Mouse (Mus musculus) lung, embryonic 15.5 days (tissue): Measurements from ENCODE around the gene Rhof. TPM values are rescaled to one million over a fixed set of nuclear protein-coding genes. Genes with fewer than 3 reads are reported as not detected.
"Not testable (repeated sequence)": the region's sequence is repeated elsewhere in the genome, so short reads cannot be mapped to it uniquely, and the experiment has no call there.

Experiments
- ATAC-seq: fragments of 200-750 bp; cut with Nextera tagmentation; 2 replicates; pipeline ENCODE4 v1.8.0; 2017; ENCODE audit warnings: moderate number of reproducible peaks, borderline replicate concordance; ENCODE audit not compliant: low FRiP score, low TSS enrichment; ENCODE audit errors: extremely low read depth
- H3K27ac ChIP-seq: fragments of 300-500 bp; sonication (generic); 2 replicates; pipeline ENCODE4 v1.5.1; 2015; ENCODE audit warnings: moderate library complexity, mild to moderate bottlenecking, inconsistent platforms
- H3K27me3 ChIP-seq: fragments of 300-500 bp; sonication (generic); 2 replicates; pipeline ENCODE4 v1.6.1; 2015; ENCODE audit warnings: inconsistent platforms
- H3K36me3 ChIP-seq: fragments of 300-500 bp; sonication (generic); 2 replicates; pipeline ENCODE4 v1.6.1; 2015; ENCODE audit warnings: inconsistent platforms
- H3K4me1 ChIP-seq: fragments of 300-500 bp; sonication (generic); 2 replicates; pipeline ENCODE4 v1.6.1; 2015; ENCODE audit warnings: inconsistent platforms
- H3K4me2 ChIP-seq: fragments of 300-500 bp; sonication (generic); 2 replicates; pipeline ENCODE4 v1.6.1; 2015; ENCODE audit warnings: inconsistent platforms, mild to moderate bottlenecking, moderate library complexity
- H3K4me3 ChIP-seq: fragments of 300-500 bp; sonication (generic); 2 replicates; pipeline ENCODE4 v1.5.1; 2015; ENCODE audit warnings: mild to moderate bottlenecking, inconsistent platforms
- H3K9ac ChIP-seq: fragments of 300-500 bp; sonication (generic); 2 replicates; pipeline ENCODE4 v1.6.1; 2015; ENCODE audit warnings: inconsistent platforms
- H3K9me3 ChIP-seq: fragments of 300-500 bp; sonication (generic); 2 replicates; pipeline ENCODE4 v1.6.1; 2016; ENCODE audit warnings: inconsistent platforms
- WGBS: fragments of 180-500 bp; shearing (Covaris S2); methylation state at CpG from one replicate; pipeline ENCODE4 v1.1.7; 2015; 5-methylcytosine and 5-hydroxymethylcytosine counted together
- polyA plus RNA-seq: library from polyadenylated mRNA; unstranded; fragments of >200 nt; fragmentation: Nextera tagmentation; extraction: Ambion mirVana; gene quantifications from 2 replicates; pipeline ENCODE4 v1.2.1, GENCODE M21; 2015

The Rhof gene
- polyA plus RNA-seq, 1 experiment from 2014 or later, result 2.8 TPM

DNA sequence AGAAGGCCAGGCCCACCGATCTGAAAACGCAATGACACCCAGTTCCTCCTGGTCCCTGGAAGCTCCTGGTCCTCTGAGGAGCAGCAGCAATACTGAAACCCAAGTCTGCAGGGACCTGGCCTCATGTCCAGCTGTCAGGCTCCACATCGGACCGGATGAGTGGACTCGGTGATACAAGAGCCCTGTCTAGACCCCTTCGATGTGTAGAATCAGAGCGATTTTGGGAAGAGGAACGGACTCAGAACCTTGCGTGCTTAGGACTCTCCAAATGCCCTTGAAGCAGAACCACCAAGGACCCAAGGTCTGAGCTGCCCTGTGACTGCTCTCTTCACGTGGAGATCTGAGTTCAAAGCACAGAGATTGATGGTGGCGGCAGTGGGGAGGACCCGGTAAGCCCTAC is 64.4 kb downstream of the Rhof start, which contains the start of gene Tmem120b:
TSS of gene Tmem120b (plus strand) at position 301 of the 400 bp plus-strand sequence.
- Histone ChIP-seq H3K27ac (no peak within 1 kb of the TSS; the same call in 1 of the 2 replicates), H3K9ac (no peak within 1 kb of the TSS)

DNA sequence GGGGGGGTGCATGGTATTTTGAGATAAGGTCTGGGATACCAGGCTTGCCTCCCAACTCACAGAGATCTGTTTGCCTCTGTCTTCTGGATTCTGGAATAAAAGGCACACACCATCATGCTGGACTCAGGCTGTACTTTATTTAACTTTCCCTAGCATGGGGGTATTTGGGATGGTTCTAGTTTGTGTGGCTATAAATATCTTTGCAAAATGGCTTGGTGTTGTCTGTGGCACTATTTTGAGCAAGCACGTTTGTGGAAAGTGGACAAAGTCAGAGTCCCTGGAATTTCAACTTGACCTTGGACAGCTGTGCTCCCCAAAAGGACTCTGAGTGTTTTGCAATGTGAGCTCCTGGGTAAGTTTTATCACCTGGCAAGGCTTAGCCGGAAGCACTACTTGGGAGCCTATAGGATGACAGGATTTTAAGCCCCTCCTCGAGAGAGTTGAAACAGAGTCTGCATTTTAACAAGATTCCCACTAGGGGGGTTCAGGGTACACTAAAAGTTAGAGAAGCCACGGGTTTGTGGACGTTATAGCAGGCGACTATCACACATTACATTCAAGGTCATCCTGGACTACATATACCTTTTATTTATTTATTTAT is 65.0 kb downstream of the Rhof start:
- WGBS, result 7% methylated on average over 6 of the region's 6 CpGs
- no peaks in the 10 kb centered on the region for H3K9me3 ChIP-seq
- peak; percentile 71; the same call in 1 of the 2 replicates for ATAC-seq
- H3K27ac ChIP-seq, result no peak overlapping the region; the same call in 1 of the 2 replicates
- H3K36me3 ChIP-seq, result no peaks in the 10 kb centered on the region
- H3K4me1 ChIP-seq, result 0 out of 2 replicates have a peak, but pooled peaks cover 4% of the 10 kb centered on the region
- no peak overlapping the region for H3K9ac ChIP-seq
- H3K4me3 ChIP-seq, result no peak overlapping the region
- no peaks in the 10 kb centered on the region for H3K27me3 ChIP-seq
- 0 out of 2 replicates have a peak overlapping the region, but pooled peaks have one; percentile 3 for H3K4me2 ChIP-seq

More for the DNA sequence above, 64.4 kb downstream of the Rhof start, which contains the start of gene Tmem120b:
- ATAC-seq, result no peak
- 0 out of 2 replicates have a peak within 1 kb of the TSS, but pooled peaks have one; percentile 3 for H3K4me2 ChIP-seq
- no peaks in the 10 kb centered on the region for H3K36me3 ChIP-seq
- no peaks in the 10 kb centered on the region for H3K27me3 ChIP-seq
- no peak within 1 kb of the TSS for H3K4me3 ChIP-seq
- H3K4me1 ChIP-seq, result 0 out of 2 replicates have a peak, but pooled peaks cover 4% of the 10 kb centered on the region
- 85% methylated on average over 12 of the region's 12 CpGs for WGBS
- no peaks in the 10 kb centered on the region for H3K9me3 ChIP-seq

- 26% methylated on average over 6 of the region's 6 CpGs for WGBS
These were observed 68.3 kb downstream of the Rhof start for GRCm38 (mm10) chr5:123064207-123064606.

DNA sequence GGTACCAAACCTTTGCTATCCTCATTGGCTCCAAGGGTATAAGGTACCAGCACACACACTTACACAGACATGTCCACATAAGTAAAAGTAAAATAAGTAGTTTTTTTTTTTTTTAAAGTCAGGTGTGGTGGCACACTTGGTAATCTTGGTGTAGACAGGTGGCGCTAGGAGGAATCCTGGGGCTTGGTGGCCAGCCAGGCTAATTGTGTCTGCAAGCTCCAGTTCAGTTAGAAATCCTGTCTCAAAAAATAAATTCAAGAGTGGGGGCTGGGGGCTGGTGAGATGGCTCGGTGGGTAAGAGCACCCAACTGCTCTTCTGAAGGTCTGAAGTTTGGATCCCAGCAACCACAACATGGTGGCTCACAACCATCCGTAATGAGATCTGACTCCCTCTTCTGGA is 69.4 kb downstream of the Rhof start:
- H3K27ac ChIP-seq, result no peak overlapping the region
- H3K4me3 ChIP-seq, result no peak overlapping the region
- H3K27me3 ChIP-seq, result no peaks in the 10 kb centered on the region
- 85% methylated on average over 3 of the region's 3 CpGs for WGBS
- peaks cover 19% of the 10 kb centered on the region for H3K4me1 ChIP-seq
- H3K9ac ChIP-seq, result no peak overlapping the region
- no peak for ATAC-seq
- H3K4me2 ChIP-seq, result no peak overlapping the region
- no peaks in the 10 kb centered on the region for H3K9me3 ChIP-seq
- no peaks in the 10 kb centered on the region for H3K36me3 ChIP-seq

More at GRCm38 (mm10) chr5:123064207-123064606, 68.3 kb downstream of the Rhof start:
- H3K36me3 ChIP-seq, result no peaks in the 10 kb centered on the region
- H3K4me1 ChIP-seq, result peaks cover 13% of the 10 kb centered on the region; the same call in 1 of the 2 replicates
- H3K27ac ChIP-seq, result no peak overlapping the region
- no peak overlapping the region for H3K9ac ChIP-seq
- no peak for ATAC-seq
- no peak overlapping the region for H3K4me3 ChIP-seq
- no peaks in the 10 kb centered on the region for H3K9me3 ChIP-seq
- no peak overlapping the region for H3K4me2 ChIP-seq
- no peaks in the 10 kb centered on the region for H3K27me3 ChIP-seq

- not testable (repeated sequence) for H3K4me2 ChIP-seq, H3K27me3 ChIP-seq, ATAC-seq, H3K9ac ChIP-seq, H3K4me3 ChIP-seq, H3K36me3 ChIP-seq, H3K9me3 ChIP-seq, H3K27ac ChIP-seq
- 67% methylated on average over 6 of the region's 6 CpGs for WGBS
- H3K4me1 ChIP-seq, result peaks cover 15% of the 10 kb centered on the region
These were observed 71.1 kb downstream of the Rhof start for GRCm38 (mm10) chr5:123061402-123061749.

- 0 out of 2 replicates have a peak overlapping the region, but pooled peaks have one; percentile 17 for H3K27ac ChIP-seq
- H3K9ac ChIP-seq, result no peak overlapping the region
- no peak overlapping the region for H3K4me3 ChIP-seq
- no peaks in the 10 kb centered on the region for H3K36me3 ChIP-seq
- no peak overlapping the region for H3K4me2 ChIP-seq
- H3K27me3 ChIP-seq, result no peaks in the 10 kb centered on the region
- WGBS, result 62% methylated on average over 9 of the region's 9 CpGs
- no peak for ATAC-seq
- H3K4me1 ChIP-seq, result peaks cover 15% of the 10 kb centered on the region
- no peaks in the 10 kb centered on the region for H3K9me3 ChIP-seq
These were observed 71.6 kb downstream of the Rhof start for GRCm38 (mm10) chr5:123060706-123061401.

DNA sequence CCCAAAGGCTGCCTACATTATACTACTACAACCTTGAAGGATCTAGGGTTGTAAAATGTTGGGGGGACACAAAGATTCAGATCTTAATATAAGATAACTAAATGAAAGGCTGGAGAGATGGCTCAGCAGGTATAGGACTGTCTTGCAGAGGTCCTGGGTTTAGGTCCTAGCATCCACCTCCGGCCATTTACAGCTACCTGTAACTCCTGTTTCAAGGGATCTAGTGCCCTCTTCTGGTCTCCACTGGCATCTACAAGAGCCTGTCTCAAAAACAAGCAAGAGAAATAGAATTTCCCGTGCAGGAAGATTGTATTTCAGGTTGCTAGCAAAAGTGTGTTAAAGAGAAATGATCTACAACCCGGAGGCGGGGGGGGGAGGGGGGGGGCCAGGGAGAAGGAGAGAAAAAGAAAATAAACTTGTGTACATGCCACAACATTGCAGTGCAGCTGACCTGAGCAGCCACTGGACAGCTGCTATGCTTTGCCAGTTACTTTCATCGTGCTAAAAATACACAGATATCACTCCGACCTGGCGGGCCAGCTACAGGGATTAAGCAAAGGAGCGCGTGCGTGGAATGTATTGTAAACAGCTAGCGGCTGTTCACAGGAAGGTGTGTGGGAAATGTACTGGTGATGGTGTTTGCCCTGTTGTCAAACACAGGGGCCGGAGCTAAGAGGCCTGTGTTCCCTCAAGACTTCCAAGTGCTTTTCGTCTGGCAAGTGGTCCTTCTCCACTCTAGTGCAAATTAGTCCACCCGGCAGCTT is 72.6 kb downstream of the Rhof start:
- H3K4me3 ChIP-seq, result no peak overlapping the region
- 6% methylated on average over 14 of the region's 14 CpGs for WGBS
- ATAC-seq, result no peak
- no peak overlapping the region for H3K4me2 ChIP-seq
- peaks cover 15% of the 10 kb centered on the region for H3K4me1 ChIP-seq
- no peaks in the 10 kb centered on the region for H3K9me3 ChIP-seq
- H3K9ac ChIP-seq, result peak overlapping the region; percentile 3; the same call in 1 of the 2 replicates
- no peaks in the 10 kb centered on the region for H3K27me3 ChIP-seq
- no peaks in the 10 kb centered on the region for H3K36me3 ChIP-seq
- H3K27ac ChIP-seq, result peak overlapping the region; percentile 17; the same call in 1 of the 2 replicates

DNA sequence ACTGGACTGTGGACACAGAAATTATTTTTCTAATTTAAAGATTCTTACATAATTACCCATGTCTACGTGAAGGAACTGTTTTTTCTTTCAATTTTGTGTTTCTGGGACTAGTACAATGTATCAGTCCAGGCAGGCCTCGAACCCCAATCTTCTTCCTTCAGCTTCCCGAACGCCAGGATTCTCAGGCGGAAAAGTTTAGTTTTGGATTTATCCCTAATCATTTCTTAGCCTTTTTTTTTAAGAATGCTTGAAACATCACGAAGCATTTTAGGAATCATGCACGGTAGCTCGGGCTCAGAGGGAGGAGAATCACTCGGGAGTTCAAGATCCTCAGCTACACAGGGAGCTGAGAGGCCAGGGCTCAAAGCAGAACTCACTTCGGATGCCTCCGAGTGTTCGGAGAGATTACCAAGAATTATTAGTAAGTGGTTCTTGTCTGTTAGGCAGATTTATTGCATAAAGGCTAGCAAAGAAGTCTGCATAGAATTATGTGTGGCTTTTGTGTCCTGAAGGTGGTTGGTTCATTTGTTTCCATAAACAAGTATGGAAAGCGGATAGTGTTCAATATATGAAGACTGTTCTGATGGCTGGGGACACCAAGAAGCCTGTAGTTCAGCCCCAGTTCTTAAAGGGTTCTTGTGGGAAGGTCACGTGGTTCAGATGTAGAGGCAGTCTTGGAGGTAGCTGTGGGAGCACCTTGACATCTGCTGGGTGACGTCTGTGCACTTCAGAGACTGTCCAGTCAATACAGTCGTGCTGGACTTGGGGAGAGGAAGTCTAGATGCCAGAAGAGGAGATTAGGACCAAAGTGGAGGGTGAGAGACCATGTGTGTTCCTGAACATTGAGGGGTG is 74.0 kb downstream of the Rhof start:
- Histone ChIP-seq H3K27ac (peak overlapping the region; percentile 34; the same call in 1 of the 2 replicates), H3K4me2 (peak overlapping the region; percentile 56), H3K4me3 (peak overlapping the region; percentile 45), H3K9me3 (no peaks in the 10 kb centered on the region), H3K9ac (peak overlapping the region; percentile 47), H3K36me3 (no peaks in the 10 kb centered on the region), H3K27me3 (no peaks in the 10 kb centered on the region), H3K4me1 (peaks cover 15% of the 10 kb centered on the region)
- WGBS, result 36% methylated on average over 16 of the region's 16 CpGs
- ATAC-seq, result no peak

DNA sequence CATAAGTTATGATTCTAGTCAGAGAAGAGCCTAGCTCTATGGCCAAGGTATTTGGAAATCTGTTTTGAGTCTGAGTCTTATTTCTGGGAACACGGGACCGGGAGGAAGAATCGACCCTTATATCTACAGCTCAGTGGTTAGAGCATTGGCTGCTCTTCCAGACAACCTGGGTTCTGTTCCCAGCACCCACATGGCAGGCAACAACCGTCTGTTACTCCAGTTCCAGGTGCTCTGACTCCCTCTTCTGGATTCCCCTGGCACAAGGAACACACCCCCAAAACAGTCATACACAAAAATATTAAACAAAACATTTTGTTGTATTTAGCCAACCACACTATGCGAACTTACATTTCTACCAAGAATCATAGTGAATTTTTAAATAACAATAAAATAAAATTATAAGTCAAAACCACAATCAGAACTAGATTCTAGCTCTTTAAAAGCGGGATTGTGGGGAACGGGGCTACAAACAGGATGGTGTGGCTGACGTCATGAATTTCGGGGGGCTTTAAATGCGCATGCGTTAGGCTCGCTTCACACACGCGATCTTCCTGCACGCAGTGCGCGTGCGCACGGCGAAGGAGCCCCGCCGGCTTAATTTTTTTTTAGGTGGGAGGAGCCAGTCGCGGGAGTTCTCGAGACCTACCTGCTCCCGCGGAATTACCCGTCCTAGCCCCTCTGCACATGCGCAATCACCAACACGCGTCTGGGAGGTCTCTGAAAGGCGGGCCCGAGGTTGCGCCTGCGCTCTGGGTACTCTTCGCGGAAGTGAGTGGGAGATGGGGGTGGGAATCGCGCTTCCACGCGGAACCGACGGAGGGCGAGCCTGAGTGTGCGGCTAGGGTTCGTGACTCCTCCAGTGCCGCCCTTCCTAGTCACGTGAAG is 74.9 kb downstream of the Rhof start:
- ATAC-seq, result peak; percentile 98
- no peaks in the 10 kb centered on the region for H3K9me3 ChIP-seq
- H3K27me3 ChIP-seq, result no peaks in the 10 kb centered on the region
- H3K9ac ChIP-seq, result peak overlapping the region; percentile 47
- peaks cover 15% of the 10 kb centered on the region for H3K4me1 ChIP-seq
- H3K4me3 ChIP-seq, result peak overlapping the region; percentile 45
- no peaks in the 10 kb centered on the region for H3K36me3 ChIP-seq
- WGBS, result 7% methylated on average over 48 of the region's 48 CpGs
- peak overlapping the region; percentile 34; the same call in 1 of the 2 replicates for H3K27ac ChIP-seq
- peak overlapping the region; percentile 56 for H3K4me2 ChIP-seq
